Mouse (Mus musculus): ENCODE measurements around the gene Cdkn2d. TPM values are rescaled to one million over a fixed set of nuclear protein-coding genes. Genes with fewer than 3 reads are reported as not detected.
"Not testable (repeated sequence)": the region's sequence is repeated elsewhere in the genome, so short reads cannot be mapped to it uniquely, and the experiment has no call there.

Cdkn2d gene
- polyA plus RNA-seq, 1 experiment from 2014 or later, result 38.0 TPM

GRCm38 (mm10) chr9:21327569-21327968, 36.4 kb upstream of the Cdkn2d start:
- Histone ChIP-seq H3K36me3 (peaks cover 31% of the 10 kb centered on the region), H3K9me3 (replicated peaks) (no peaks in the 10 kb centered on the region), H3K27me3 (ENCODE audit: low read depth, poor library complexity, severe bottlenecking) (no peaks in the 10 kb centered on the region), H3K27ac (no peak overlapping the region), H3K4me3 (no peak overlapping the region), H3K4me1 (peaks cover 7% of the 10 kb centered on the region)
- 80% methylated on average over 3 of the region's 3 CpGs for WGBS
- no peak for DNase-seq (ENCODE audit: low spot score)

GRCm38 (mm10) chr9:21324269-21324668, 33.1 kb upstream of the Cdkn2d start:
- H3K27me3 ChIP-seq (ENCODE audit: low read depth, poor library complexity, severe bottlenecking), result no peaks in the 10 kb centered on the region

GRCm38 (mm10) chr9:21322917-21323297, 31.7 kb upstream of the Cdkn2d start:
- DNase-seq (ENCODE audit: low spot score); H3K4me3 ChIP-seq; H3K27me3 ChIP-seq (ENCODE audit: low read depth, poor library complexity, severe bottlenecking); H3K27ac ChIP-seq; H3K9me3 ChIP-seq (replicated peaks): not testable (repeated sequence)
- peaks cover 24% of the 10 kb centered on the region for H3K4me1 ChIP-seq
- 93% methylated on average over 8 of the region's 8 CpGs for WGBS
- H3K36me3 ChIP-seq, result peaks cover 21% of the 10 kb centered on the region

More at GRCm38 (mm10) chr9:21324269-21324668, 33.1 kb upstream of the Cdkn2d start:
- WGBS, result 87% methylated on average over 11 of the region's 11 CpGs
- DNase-seq (ENCODE audit: low spot score), result no peak
- Histone ChIP-seq H3K4me1 (peaks cover 24% of the 10 kb centered on the region), H3K4me3 (no peak overlapping the region), H3K36me3 (peaks cover 22% of the 10 kb centered on the region), H3K9me3 (replicated peaks) (no peaks in the 10 kb centered on the region), H3K27ac (no peak overlapping the region)

- 87% methylated on average over 19 of the region's 19 CpGs for WGBS
- Histone ChIP-seq H3K27ac (no peak overlapping the region), H3K36me3 (peaks cover 21% of the 10 kb centered on the region), H3K4me1 (peaks cover 24% of the 10 kb centered on the region), H3K9me3 (replicated peaks) (no peaks in the 10 kb centered on the region), H3K4me3 (peak overlapping the region; percentile 80), H3K27me3 (ENCODE audit: low read depth, poor library complexity, severe bottlenecking) (no peaks in the 10 kb centered on the region)
- no peak for DNase-seq (ENCODE audit: low spot score)
Measured at GRCm38 (mm10) chr9:21322211-21322916, 31.2 kb upstream of the Cdkn2d start.

- DNase-seq (ENCODE audit: low spot score), result no peak
- Histone ChIP-seq H3K9me3 (replicated peaks) (no peaks in the 10 kb centered on the region), H3K27ac (peak overlapping the region; percentile 87), H3K36me3 (peaks cover 19% of the 10 kb centered on the region), H3K4me3 (peak overlapping the region; percentile 80), H3K27me3 (ENCODE audit: low read depth, poor library complexity, severe bottlenecking) (no peaks in the 10 kb centered on the region), H3K4me1 (peaks cover 24% of the 10 kb centered on the region)
- 16% methylated on average over 6 of the region's 6 CpGs for WGBS
Measured at GRCm38 (mm10) chr9:21321513-21321835, 30.3 kb upstream of the Cdkn2d start.

- H3K27me3 ChIP-seq (ENCODE audit: low read depth, poor library complexity, severe bottlenecking), result no peaks in the 10 kb centered on the region
- H3K4me1 ChIP-seq, result peaks cover 24% of the 10 kb centered on the region
- peak within 1 kb of the TSS; percentile 80 for H3K4me3 ChIP-seq
- no peaks in the 10 kb centered on the region for H3K9me3 ChIP-seq (replicated peaks)
- under 1% methylated on average over 52 of the region's 52 CpGs for WGBS
- H3K27ac ChIP-seq, result peak within 1 kb of the TSS; percentile 87
- peak; percentile 95 for DNase-seq (ENCODE audit: low spot score)
- H3K36me3 ChIP-seq, result peaks cover 15% of the 10 kb centered on the region
Measured at GRCm38 (mm10) chr9:21320619-21321512, 29.7 kb upstream of the Cdkn2d start, which contains the start of gene Slc44a2. Gene Slc44a2 (plus strand): TSS chr9:21320698.

GRCm38 (mm10) chr9:21320280-21320618, 29.0 kb upstream of the Cdkn2d start:
- Histone ChIP-seq H3K27ac (peak overlapping the region; percentile 87), H3K27me3 (ENCODE audit: low read depth, poor library complexity, severe bottlenecking) (no peaks in the 10 kb centered on the region), H3K36me3 (peaks cover 11% of the 10 kb centered on the region), H3K9me3 (replicated peaks) (no peaks in the 10 kb centered on the region), H3K4me1 (peaks cover 24% of the 10 kb centered on the region), H3K4me3 (peak overlapping the region; percentile 80)
- no peak for DNase-seq (ENCODE audit: low spot score)
- 36% methylated on average over 4 of the region's 4 CpGs for WGBS

GRCm38 (mm10) chr9:21319503-21319902, 28.3 kb upstream of the Cdkn2d start:
- Histone ChIP-seq H3K4me1 (peaks cover 24% of the 10 kb centered on the region), H3K9me3 (replicated peaks) (no peaks in the 10 kb centered on the region), H3K27ac (no peak overlapping the region), H3K36me3 (peaks cover 5% of the 10 kb centered on the region), H3K4me3 (no peak overlapping the region), H3K27me3 (ENCODE audit: low read depth, poor library complexity, severe bottlenecking) (no peaks in the 10 kb centered on the region)
- DNase-seq (ENCODE audit: low spot score), result no peak
- 88% methylated on average over 4 of the region's 4 CpGs for WGBS

GRCm38 (mm10) chr9:21318792-21319191, 27.6 kb upstream of the Cdkn2d start:
- H3K36me3 ChIP-seq, result no peaks in the 10 kb centered on the region
- peaks cover 24% of the 10 kb centered on the region for H3K4me1 ChIP-seq
- DNase-seq (ENCODE audit: low spot score), result no peak
- H3K9me3 ChIP-seq (replicated peaks), result no peaks in the 10 kb centered on the region
- no peak overlapping the region for H3K4me3 ChIP-seq
- WGBS, result 91% methylated on average over 6 of the region's 6 CpGs
- H3K27me3 ChIP-seq (ENCODE audit: low read depth, poor library complexity, severe bottlenecking), result no peaks in the 10 kb centered on the region
- no peak overlapping the region for H3K27ac ChIP-seq

GRCm38 (mm10) chr9:21316696-21317095, 25.5 kb upstream of the Cdkn2d start:
- 73% methylated on average over 7 of the region's 7 CpGs for WGBS
- no peak for DNase-seq (ENCODE audit: low spot score)
- peaks cover 22% of the 10 kb centered on the region for H3K4me1 ChIP-seq

GRCm38 (mm10) chr9:21315421-21315820, 24.2 kb upstream of the Cdkn2d start:
- no peak for DNase-seq (ENCODE audit: low spot score)
- Histone ChIP-seq H3K4me1 (peaks cover 10% of the 10 kb centered on the region; the same call in 1 of the 2 replicates), H3K36me3 (no peaks in the 10 kb centered on the region), H3K27ac (no peak overlapping the region), H3K27me3 (ENCODE audit: low read depth, poor library complexity, severe bottlenecking) (peaks cover 27% of the 10 kb centered on the region), H3K9me3 (replicated peaks) (no peaks in the 10 kb centered on the region), H3K4me3 (no peak overlapping the region)
- whole genome bisulfite sequencing, result 60% methylated on average over 5 of the region's 5 CpGs

More at GRCm38 (mm10) chr9:21316696-21317095, 25.5 kb upstream of the Cdkn2d start:
- H3K36me3 ChIP-seq, result no peaks in the 10 kb centered on the region
- no peak overlapping the region for H3K27ac ChIP-seq
- H3K27me3 ChIP-seq (ENCODE audit: low read depth, poor library complexity, severe bottlenecking), result peaks cover 16% of the 10 kb centered on the region
- no peaks in the 10 kb centered on the region for H3K9me3 ChIP-seq (replicated peaks)
- no peak overlapping the region for H3K4me3 ChIP-seq

GRCm38 (mm10) chr9:21314367-21315140, 23.3 kb upstream of the Cdkn2d start:
- H3K27ac ChIP-seq, result no peak overlapping the region
- WGBS, result 84% methylated on average over 9 of the region's 9 CpGs
- H3K36me3 ChIP-seq, result no peaks in the 10 kb centered on the region
- no peaks in the 10 kb centered on the region for H3K9me3 ChIP-seq (replicated peaks)
- H3K4me1 ChIP-seq, result peaks cover 7% of the 10 kb centered on the region; the same call in 1 of the 2 replicates
- no peak overlapping the region for H3K4me3 ChIP-seq
- no peak for DNase-seq (ENCODE audit: low spot score)
- H3K27me3 ChIP-seq (ENCODE audit: low read depth, poor library complexity, severe bottlenecking), result peaks cover 33% of the 10 kb centered on the region
